Mouse (Mus musculus) C2C12 (cell line): ENCODE measurements around the gene Ppp6r3.
A peak's percentile ranks its signal among the peaks of the same experiment; 100 is the strongest.

Experiments
- CEBPB ChIP-seq: IDR thresholded peaks from one replicate; pipeline ENCODE4 v1.6.1; 2011; ENCODE audit warnings: low read depth, mild to moderate bottlenecking, control low read depth, moderate library complexity
- CTCF ChIP-seq: IDR thresholded peaks from one replicate; pipeline ENCODE4 v1.5.1; 2011; ENCODE audit not compliant: control insufficient read depth, insufficient read depth, insufficient read length
- MAX ChIP-seq: IDR thresholded peaks from one replicate; pipeline ENCODE4 v1.6.1; 2011; ENCODE audit warnings: mild to moderate bottlenecking, control low read depth
- MYOD1 ChIP-seq: IDR thresholded peaks from one replicate; pipeline ENCODE4 v1.6.1; 2011; ENCODE audit warnings: low read depth; ENCODE audit not compliant: control insufficient read depth, insufficient read length
- USF1 ChIP-seq: IDR thresholded peaks from one replicate; pipeline ENCODE4 v1.6.1; 2011; ENCODE audit warnings: low read depth, mild to moderate bottlenecking, control low read depth, moderate library complexity

DNA sequence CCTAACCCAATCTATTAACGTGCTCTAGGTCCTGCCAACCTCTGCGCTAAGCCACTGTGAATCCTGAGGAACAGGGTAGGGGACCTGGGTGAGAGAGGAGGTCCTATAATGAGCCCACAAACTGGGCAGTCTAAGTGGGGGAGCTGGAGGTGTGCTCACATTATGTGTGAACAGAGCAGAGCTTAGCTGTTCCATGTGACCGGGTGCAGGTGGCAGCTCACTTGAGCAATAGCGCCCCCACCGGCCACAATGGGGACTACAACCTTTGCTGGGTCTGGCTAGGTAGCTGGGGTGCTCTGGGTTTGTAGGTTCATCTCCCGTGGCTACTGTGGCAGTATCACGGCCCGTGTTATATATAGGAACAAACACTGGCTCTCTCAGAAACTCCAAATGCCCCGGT is 138.7 kb downstream of the Ppp6r3 start:
- peak; percentile 53 for TF ChIP-seq CTCF
- TF ChIP-seq MYOD1: no peak
- no peak for TF ChIP-seq USF1
- TF ChIP-seq CEBPB: no peak
- TF ChIP-seq MAX: no peak
